Mouse (Mus musculus): ENCODE data around the gene Smap1. TPM values are rescaled to one million over a fixed set of nuclear protein-coding genes. Genes with fewer than 3 reads are reported as not detected.

Gene Smap1
- polyA plus RNA-seq, 1 experiment from 2014 or later: 48.4 TPM

GRCm38 (mm10) chr1:23953921-23954320 lies 31.8 kb upstream of the Smap1 start:
- H3K4me3 ChIP-seq (ENCODE audit: low read depth, low read length): no peak overlapping the region
- no peak overlapping the region for H3K27ac ChIP-seq (ENCODE audit: low read depth, low read length)
- no peaks in the 10 kb centered on the region for H3K4me1 ChIP-seq (replicated peaks; ENCODE audit: control insufficient read depth, insufficient read depth, low read length)
- DNase-seq (ENCODE audit: low spot score) (no peak), ATAC-seq (replicated peaks; ENCODE audit: low FRiP score) (no peak)
- no peaks in the 10 kb centered on the region for H3K9me3 ChIP-seq (ENCODE audit: control insufficient read depth, low read length)
- 81% methylated on average over 13 of the region's 13 CpGs for WGBS
- H3K9ac ChIP-seq (ENCODE audit: low read depth, low read length): no peak overlapping the region
- H3K27me3 ChIP-seq (replicated peaks; ENCODE audit: control insufficient read depth, insufficient read depth, low read length): no peaks in the 10 kb centered on the region
- H3K4me2 ChIP-seq: no peak overlapping the region
- H3K36me3 ChIP-seq (ENCODE audit: control insufficient read depth, insufficient read depth, low read length): no peaks in the 10 kb centered on the region

DNA sequence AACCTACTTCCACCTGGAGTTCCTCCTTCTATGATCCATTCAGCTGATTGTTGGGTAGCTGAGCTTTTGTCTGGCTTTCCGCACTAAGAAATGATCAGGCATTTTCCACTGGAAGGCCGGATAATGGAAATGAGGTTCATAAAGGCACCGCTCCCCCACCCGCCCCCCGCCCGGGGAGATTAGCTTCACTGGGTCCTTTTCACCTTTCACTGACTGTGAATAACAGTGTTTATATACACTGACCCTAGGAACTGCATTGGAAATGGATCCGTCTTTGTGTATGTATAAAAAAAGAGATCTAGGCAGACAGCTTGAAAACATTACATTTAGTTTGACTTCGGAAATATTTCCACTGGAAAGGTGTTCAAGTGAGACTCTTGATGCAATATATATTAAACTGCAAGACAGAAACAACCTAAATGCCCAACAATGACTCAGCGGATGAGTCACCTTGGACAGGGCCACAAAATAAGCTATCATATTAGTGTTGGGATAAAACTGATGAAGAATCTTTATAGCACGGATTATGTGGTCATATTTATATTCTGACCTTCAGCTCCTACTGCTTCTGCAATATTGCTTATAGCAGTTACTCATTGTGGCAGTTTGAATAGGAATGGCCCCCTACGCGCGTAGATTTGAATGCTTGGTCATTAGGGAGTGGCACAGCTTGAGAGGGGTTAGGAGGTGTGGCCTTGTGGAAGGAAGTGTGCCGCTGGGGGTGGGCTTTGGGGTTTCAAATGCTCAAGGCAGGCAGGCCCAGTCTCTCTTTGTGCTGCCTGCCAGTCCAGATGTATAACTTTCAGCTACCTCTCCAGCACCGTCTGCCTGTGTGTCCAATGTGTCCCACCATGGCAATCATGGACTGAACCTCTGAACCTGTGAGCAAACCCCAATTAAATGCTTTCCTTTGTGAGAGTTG lies 26.9 kb upstream of the Smap1 start:
- H3K36me3 ChIP-seq (ENCODE audit: control insufficient read depth, insufficient read depth, low read length): no peaks in the 10 kb centered on the region
- no peak overlapping the region for H3K4me3 ChIP-seq (ENCODE audit: low read depth, low read length)
- no peak overlapping the region for H3K4me2 ChIP-seq
- ATAC-seq (replicated peaks; ENCODE audit: low FRiP score) (no peak), DNase-seq (ENCODE audit: low spot score) (no peak)
- H3K9ac ChIP-seq (ENCODE audit: low read depth, low read length): no peak overlapping the region
- H3K27me3 ChIP-seq (replicated peaks; ENCODE audit: control insufficient read depth, insufficient read depth, low read length): no peaks in the 10 kb centered on the region
- H3K27ac ChIP-seq (ENCODE audit: low read depth, low read length): no peak overlapping the region
- no peaks in the 10 kb centered on the region for H3K9me3 ChIP-seq (ENCODE audit: control insufficient read depth, low read length)
- 84% methylated on average over 15 of the region's 15 CpGs for WGBS
- no peaks in the 10 kb centered on the region for H3K4me1 ChIP-seq (replicated peaks; ENCODE audit: control insufficient read depth, insufficient read depth, low read length)

- Histone ChIP-seq H3K4me3 (ENCODE audit: low read depth, low read length) (no peak overlapping the region), H3K9me3 (ENCODE audit: control insufficient read depth, low read length) (no peaks in the 10 kb centered on the region), H3K27me3 (replicated peaks; ENCODE audit: control insufficient read depth, insufficient read depth, low read length) (no peaks in the 10 kb centered on the region), H3K27ac (ENCODE audit: low read depth, low read length) (no peak overlapping the region), H3K4me1 (replicated peaks; ENCODE audit: control insufficient read depth, insufficient read depth, low read length) (no peaks in the 10 kb centered on the region), H3K36me3 (ENCODE audit: control insufficient read depth, insufficient read depth, low read length) (no peaks in the 10 kb centered on the region), H3K9ac (ENCODE audit: low read depth, low read length) (no peak overlapping the region), H3K4me2 (no peak overlapping the region)
- WGBS: 77% methylated on average over 7 of the region's 7 CpGs
- ATAC-seq (replicated peaks; ENCODE audit: low FRiP score) (no peak), DNase-seq (ENCODE audit: low spot score) (no peak)
These were observed 26.2 kb upstream of the Smap1 start for GRCm38 (mm10) chr1:23948290-23948689.

DNA sequence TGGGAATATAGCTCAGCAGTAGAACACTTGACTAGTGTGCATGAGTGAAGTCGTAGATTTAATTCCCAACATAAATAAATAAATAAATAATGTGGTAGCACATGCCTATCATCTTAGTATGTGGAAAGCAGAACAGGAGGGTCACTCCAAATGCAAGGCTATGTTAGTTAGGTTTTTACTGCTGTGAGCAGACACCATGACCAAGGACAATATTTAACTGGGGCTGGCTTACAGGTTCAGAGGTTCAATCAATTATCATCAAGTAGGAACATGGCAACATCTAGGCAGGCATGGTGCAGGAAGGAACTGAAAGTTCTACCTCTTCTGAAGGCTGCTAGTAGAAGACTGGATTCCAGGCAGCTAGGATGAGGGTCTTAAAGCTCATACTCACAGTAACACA lies 22.0 kb upstream of the Smap1 start:
- ATAC-seq (replicated peaks; ENCODE audit: low FRiP score) (no peak), DNase-seq (ENCODE audit: low spot score) (no peak)
- Histone ChIP-seq H3K4me3 (ENCODE audit: low read depth, low read length) (no peak overlapping the region), H3K36me3 (ENCODE audit: control insufficient read depth, insufficient read depth, low read length) (no peaks in the 10 kb centered on the region), H3K9ac (ENCODE audit: low read depth, low read length) (no peak overlapping the region), H3K4me2 (no peak overlapping the region), H3K9me3 (ENCODE audit: control insufficient read depth, low read length) (no peaks in the 10 kb centered on the region), H3K27me3 (replicated peaks; ENCODE audit: control insufficient read depth, insufficient read depth, low read length) (no peaks in the 10 kb centered on the region), H3K27ac (ENCODE audit: low read depth, low read length) (no peak overlapping the region), H3K4me1 (replicated peaks; ENCODE audit: control insufficient read depth, insufficient read depth, low read length) (no peaks in the 10 kb centered on the region)
- 79% methylated on average over 1 of the region's 1 CpGs for WGBS

DNA sequence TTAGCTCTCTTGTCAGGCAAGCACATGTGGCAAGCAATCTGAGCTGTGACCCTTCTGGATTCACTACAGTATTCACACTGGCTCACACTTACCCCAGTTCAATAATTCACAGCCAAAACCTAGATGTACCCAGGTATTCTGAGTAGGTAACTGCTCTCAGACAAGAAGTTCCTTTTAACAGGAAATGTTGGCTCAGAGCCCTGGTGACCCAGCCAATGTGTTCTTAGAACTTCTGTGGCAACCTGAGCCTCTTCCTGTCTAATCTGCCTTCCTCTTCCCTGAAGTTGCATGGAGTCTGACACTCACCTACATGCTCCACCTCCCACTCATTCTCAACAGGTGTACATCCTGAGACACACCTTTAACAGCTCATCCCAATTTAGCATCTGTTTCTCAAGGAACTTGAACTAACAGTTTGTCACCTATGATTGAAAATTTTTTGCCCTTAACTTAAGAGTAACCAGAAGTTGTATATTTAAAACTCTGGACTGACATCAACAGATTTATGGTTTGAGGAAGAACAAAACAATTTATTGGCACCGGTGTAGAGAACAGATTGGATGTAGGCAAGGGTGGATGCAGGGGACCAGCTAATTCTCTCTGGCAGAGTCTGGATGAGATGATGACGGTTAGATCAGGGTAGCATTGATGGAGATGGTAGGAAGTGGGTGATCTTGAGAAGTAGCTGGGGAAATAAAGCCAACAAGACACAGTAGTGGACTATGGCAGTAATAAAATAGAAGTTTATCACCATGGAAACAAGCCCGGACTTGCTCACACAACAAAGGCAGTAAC lies 21.2 kb upstream of the Smap1 start:
- H3K4me3 ChIP-seq (ENCODE audit: low read depth, low read length): no peak overlapping the region
- H3K9ac ChIP-seq (ENCODE audit: low read depth, low read length): no peak overlapping the region
- H3K27me3 ChIP-seq (replicated peaks; ENCODE audit: control insufficient read depth, insufficient read depth, low read length): no peaks in the 10 kb centered on the region
- H3K4me2 ChIP-seq: no peak overlapping the region
- 82% methylated on average over 3 of the region's 3 CpGs for WGBS
- no peaks in the 10 kb centered on the region for H3K36me3 ChIP-seq (ENCODE audit: control insufficient read depth, insufficient read depth, low read length)
- no peak overlapping the region for H3K27ac ChIP-seq (ENCODE audit: low read depth, low read length)
- no peaks in the 10 kb centered on the region for H3K4me1 ChIP-seq (replicated peaks; ENCODE audit: control insufficient read depth, insufficient read depth, low read length)
- ATAC-seq (replicated peaks; ENCODE audit: low FRiP score) (no peak), DNase-seq (ENCODE audit: low spot score) (no peak)
- H3K9me3 ChIP-seq (ENCODE audit: control insufficient read depth, low read length): no peaks in the 10 kb centered on the region

- ATAC-seq (replicated peaks; ENCODE audit: low FRiP score) (no peak), DNase-seq (ENCODE audit: low spot score) (no peak)
- no peaks in the 10 kb centered on the region for H3K36me3 ChIP-seq (ENCODE audit: control insufficient read depth, insufficient read depth, low read length)
- no peak overlapping the region for H3K9ac ChIP-seq (ENCODE audit: low read depth, low read length)
- no peak overlapping the region for H3K4me2 ChIP-seq
- no peak overlapping the region for H3K4me3 ChIP-seq (ENCODE audit: low read depth, low read length)
- WGBS: 44% methylated on average over 4 of the region's 4 CpGs
- no peak overlapping the region for H3K27ac ChIP-seq (ENCODE audit: low read depth, low read length)
- no peaks in the 10 kb centered on the region for H3K9me3 ChIP-seq (ENCODE audit: control insufficient read depth, low read length)
- no peaks in the 10 kb centered on the region for H3K4me1 ChIP-seq (replicated peaks; ENCODE audit: control insufficient read depth, insufficient read depth, low read length)
- H3K27me3 ChIP-seq (replicated peaks; ENCODE audit: control insufficient read depth, insufficient read depth, low read length): no peaks in the 10 kb centered on the region
These were observed 13.3 kb upstream of the Smap1 start for GRCm38 (mm10) chr1:23935408-23935762.

DNA sequence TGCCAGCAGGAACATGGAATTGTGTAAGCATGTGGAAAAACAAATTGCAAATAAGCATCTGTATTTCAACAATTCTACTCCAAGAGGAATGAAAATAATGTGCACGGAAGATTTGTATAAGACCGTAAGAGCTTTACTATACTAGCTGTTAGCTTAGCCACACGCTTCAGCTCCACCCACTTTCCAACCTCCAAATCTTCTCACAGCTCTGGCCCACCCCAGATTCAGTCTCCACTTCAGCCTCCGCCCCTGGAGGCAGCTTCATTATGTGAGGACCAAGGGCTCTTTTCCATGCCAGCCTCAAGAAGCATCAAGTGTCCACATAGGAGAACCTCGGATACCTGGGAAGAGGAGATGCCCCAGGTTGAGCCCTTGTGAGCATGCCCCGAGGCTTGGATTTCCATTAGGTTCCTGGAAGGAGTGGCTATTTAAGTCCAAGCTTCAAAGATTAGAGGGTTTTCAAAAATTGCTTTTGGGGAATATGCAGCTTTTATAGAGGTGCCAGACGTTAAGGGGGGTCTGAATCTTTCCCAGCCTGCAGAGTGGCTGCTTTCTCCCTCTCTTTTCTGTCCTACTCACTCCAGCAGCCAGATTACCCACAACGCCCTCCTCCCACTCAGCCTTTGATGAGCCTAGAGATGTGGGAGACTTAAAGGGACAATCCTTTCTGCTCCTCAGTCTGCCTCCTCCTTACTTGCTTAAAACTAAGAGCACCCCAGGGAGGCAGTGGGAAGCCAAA lies 12.7 kb upstream of the Smap1 start:
- no peak for ATAC-seq (replicated peaks; ENCODE audit: low FRiP score)

GRCm38 (mm10) chr1:23929410-23929809 lies 7.3 kb upstream of the Smap1 start:
- no peaks in the 10 kb centered on the region for H3K27me3 ChIP-seq (replicated peaks; ENCODE audit: control insufficient read depth, insufficient read depth, low read length)
- no peak overlapping the region for H3K9ac ChIP-seq (ENCODE audit: low read depth, low read length)
- H3K27ac ChIP-seq (ENCODE audit: low read depth, low read length): no peak overlapping the region
- no peak for DNase-seq (ENCODE audit: low spot score)
- no peaks in the 10 kb centered on the region for H3K9me3 ChIP-seq (ENCODE audit: control insufficient read depth, low read length)
- H3K36me3 ChIP-seq (ENCODE audit: control insufficient read depth, insufficient read depth, low read length): no peaks in the 10 kb centered on the region
- H3K4me3 ChIP-seq (ENCODE audit: low read depth, low read length): no peak overlapping the region
- 85% methylated on average over 6 of the region's 6 CpGs for WGBS
- no peak overlapping the region for H3K4me2 ChIP-seq
- H3K4me1 ChIP-seq (replicated peaks; ENCODE audit: control insufficient read depth, insufficient read depth, low read length): no peaks in the 10 kb centered on the region
- ATAC-seq (replicated peaks; ENCODE audit: low FRiP score): no peak

More for the DNA sequence above, 12.7 kb upstream of the Smap1 start:
- Histone ChIP-seq H3K9ac (ENCODE audit: low read depth, low read length) (no peak overlapping the region), H3K27ac (ENCODE audit: low read depth, low read length) (no peak overlapping the region), H3K4me1 (replicated peaks; ENCODE audit: control insufficient read depth, insufficient read depth, low read length) (no peaks in the 10 kb centered on the region), H3K9me3 (ENCODE audit: control insufficient read depth, low read length) (no peaks in the 10 kb centered on the region), H3K4me2 (no peak overlapping the region), H3K36me3 (ENCODE audit: control insufficient read depth, insufficient read depth, low read length) (no peaks in the 10 kb centered on the region), H3K4me3 (ENCODE audit: low read depth, low read length) (no peak overlapping the region), H3K27me3 (replicated peaks; ENCODE audit: control insufficient read depth, insufficient read depth, low read length) (no peaks in the 10 kb centered on the region)
- DNase-seq (ENCODE audit: low spot score): no peak
- WGBS: 63% methylated on average over 8 of the region's 8 CpGs
